Mouse (Mus musculus): Measurements from ENCODE around the gene Msi2.

DNA sequence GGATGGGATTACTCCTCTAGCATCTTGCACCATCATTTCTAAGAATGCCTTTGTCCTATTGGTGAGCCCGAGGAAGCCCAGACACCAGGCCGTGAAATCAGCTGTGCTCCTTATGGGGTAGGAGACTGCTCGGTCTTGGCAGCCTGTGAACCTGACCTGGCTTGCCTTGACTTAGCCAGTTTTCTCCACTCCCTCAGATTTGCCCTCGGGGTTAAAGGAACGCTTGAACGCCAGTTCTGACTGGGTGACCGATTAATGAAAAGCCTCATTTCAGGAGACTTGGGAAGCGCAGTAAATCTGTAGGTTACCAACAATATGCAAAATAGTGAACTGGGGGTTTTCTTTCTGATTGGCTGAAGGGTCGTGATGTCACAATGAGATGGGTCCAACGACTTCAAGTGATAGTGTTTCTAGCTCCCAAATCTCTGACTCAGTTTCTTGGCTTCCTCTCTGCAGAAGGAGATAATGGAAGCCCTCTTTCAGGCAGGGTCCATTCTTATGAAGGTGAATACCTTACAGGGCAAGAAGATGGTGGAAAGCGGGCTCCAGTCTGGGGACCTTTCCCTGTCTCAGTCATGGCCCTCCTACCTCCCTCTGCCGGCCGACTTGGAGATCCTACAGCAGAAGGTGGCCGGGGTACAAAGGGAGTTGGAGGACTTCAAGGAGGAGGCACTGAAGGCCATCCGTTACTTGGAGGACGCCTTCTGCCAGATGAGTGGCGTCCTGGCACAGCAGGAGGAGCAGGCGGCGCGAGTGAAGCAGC, 424.5 kb downstream of the Msi2 start, which contains the start of gene Ccdc182:
- no peak; the same call in 1 of the 2 replicates for TF ChIP-seq CTCF (IDR thresholded peaks at IDR 0.05; ENCODE audit: low read depth)
- no peak for TF ChIP-seq EP300 (IDR thresholded peaks at IDR 0.05; ENCODE audit: low read depth)
